Mouse (Mus musculus) spleen, adult 18-20 months (tissue): ENCODE measurements around the gene Rnf220.

Source experiments
- DNase-seq, 2 experiments: peaks; one replicate each; pipeline ENCODE4 v3.0.0; 2022; ENCODE audit warnings: mixed read lengths in 2 of 2

Rnf220 gene

DNA sequence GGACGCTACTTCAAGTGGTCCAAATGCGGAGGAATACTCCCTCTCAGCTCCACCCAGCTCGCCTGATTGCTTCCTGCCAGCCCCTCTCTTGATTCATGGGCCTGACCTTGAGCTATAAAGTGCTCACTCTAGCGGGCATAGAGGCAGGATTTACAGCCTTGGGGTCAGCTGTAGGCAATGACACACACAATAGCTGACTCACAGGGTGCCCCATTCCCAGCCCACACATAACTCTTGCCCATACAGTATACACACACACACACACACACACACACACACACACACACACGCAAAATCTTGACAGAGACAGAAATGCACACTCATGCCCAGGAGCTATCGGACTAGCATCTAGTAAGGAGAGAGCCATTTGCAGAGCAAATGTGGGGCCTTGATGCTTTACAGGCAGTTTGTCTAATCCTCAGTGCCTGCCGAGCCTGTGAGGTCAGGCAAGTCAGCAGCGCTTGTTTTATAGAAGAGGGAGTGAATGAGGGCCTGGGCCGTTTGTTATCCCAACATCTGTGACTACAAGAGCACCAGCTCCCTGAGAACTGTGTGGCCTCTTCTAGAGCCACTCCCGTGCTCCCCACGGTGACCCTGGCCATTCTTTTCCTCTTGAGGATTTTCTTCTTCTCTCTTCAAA lies 165.9 kb downstream of the Rnf220 start:
- no peak for DNase-seq

GRCm38 (mm10) chr4:117330132-117330531 lies 166.7 kb downstream of the Rnf220 start:
- no peak for DNase-seq

DNA sequence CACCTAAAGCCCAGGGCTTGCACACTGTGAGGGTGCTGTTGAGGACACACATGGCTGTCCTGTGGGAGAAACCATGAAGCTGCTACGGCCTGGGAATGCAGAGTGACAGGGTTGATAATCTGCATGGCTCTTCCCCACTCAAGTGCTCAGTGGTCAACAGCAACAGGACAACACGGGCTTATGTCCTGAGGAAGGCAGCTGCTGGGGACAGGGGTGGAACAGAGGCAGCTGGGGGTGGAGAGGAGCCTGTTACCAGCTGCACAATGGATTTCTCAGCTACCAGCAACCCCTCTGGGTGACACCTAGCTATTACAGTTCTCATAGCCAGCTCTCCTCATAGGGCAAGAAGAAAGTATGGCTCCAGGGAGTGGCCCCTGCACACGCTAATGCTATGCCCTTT lies 169.9 kb downstream of the Rnf220 start:
- no peak for DNase-seq

GRCm38 (mm10) chr4:117325076-117325475 lies 171.8 kb downstream of the Rnf220 start:
- DNase-seq: no peak

DNA sequence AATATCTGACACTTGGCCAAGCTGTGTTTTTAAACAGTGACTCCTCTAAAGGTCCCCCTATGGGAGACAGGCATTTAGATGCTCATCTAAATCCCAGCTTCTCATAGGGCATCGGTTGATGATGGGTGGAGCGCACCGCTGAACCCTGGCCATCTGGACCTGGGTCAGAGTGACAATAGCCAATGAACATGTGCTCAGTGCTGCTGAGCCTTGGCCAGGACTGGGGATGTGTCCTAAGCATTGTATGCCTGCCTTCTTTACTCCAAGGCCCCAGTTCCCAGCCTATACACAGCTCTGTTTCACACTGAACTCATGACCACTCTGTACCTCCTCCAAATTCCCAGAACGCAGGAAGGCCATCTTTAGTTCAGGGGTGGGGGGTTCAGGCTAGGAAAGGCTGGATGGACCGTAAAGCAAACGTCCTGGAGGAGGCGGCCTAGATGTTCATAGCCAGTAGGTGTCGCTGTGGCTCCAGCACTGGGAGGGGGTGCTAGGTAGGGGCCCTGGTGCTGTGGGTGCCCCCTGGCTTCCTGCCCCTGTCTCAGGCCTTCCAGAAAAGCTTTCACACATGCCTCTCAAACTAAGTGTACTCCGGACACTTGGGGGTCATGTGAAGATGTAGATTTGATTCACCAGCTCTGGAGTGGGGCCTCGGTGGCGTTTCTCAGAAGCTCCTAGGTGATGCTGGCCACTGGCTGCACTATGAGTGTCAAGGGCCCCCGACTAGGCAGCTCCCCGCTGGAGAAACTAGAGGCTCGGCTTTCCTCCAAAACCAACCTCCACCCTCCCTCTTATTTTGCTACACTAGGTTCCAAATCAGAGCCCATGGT lies 173.1 kb downstream of the Rnf220 start:
- DNase-seq: peak in 1 of 2 experiments; percentile 38

DNA sequence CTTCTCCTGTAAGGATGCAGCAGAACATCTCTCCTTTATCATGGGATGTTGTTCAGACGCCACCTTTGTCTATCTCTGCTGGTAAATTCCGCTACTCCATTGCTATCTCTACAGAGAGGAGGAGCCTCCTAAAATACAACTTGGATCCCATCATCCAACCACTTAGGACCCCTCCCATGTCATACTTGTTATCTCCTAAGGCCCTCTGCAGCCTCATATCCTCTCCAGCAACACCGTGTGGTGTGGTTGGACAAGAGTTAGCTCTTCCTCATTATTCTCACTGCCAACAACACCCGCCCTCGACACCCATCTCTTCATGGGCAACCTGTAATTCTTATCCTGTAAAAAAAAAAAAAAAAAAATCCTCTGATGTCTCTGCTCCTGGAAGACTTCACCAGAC lies 175.8 kb downstream of the Rnf220 start:
- no peak for DNase-seq

- DNase-seq: no peak
Measured at GRCm38 (mm10) chr4:117318508-117318907, 178.3 kb downstream of the Rnf220 start.

GRCm38 (mm10) chr4:117317701-117318190 lies 179.1 kb downstream of the Rnf220 start:
- no peak for DNase-seq

- no peak for DNase-seq
Measured at GRCm38 (mm10) chr4:117316800-117317199, 180.1 kb downstream of the Rnf220 start.

DNA sequence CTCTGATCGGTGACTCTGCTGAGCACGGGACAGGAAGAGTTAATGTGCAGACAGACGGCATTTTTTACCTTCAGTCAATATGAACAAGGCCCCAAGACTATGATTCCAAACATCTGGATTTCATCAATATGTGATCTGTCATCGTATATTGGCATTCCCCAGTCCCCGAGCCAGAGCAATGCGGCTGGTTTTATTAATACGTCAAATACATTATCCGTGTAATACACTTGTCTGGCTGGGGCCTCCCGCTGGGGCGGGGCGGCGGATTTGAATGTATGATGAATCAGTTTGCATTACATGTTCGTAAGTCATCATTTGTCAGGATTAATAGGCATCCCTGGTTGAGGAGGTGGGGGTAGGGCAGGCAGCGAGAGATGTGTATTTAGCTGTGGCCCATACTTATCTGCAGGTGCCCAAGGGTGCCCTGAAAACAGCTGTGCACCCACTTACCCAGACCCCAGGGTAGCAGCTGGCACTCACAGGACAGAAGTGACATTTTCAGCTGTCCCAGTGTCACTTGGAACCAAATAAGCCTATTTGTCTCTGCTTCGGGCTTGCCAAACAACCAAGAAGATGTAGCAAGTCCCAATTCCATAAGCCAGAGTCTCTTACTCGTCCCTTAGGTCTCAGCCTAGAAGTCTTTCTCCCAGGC lies 181.9 kb downstream of the Rnf220 start:
- DNase-seq: no peak

DNA sequence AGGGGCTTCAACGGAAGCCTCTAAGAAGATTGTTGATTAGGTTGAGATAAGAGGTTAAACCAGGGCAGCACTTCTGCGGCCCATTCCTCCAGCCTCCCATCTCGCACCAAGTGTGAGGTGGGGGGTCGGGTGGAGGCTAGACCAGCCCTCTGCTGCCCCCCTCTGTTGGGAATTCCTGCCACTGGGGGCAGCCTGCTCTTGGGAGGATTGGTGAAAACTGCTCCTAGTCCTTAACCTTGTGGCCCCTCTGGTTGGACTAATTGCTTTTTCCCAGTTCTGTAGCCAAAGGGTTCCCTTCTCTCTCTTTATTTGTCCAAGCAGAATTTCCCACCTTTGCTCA lies 183.8 kb downstream of the Rnf220 start:
- DNase-seq: peak in 1 of 2 experiments; percentile 6

GRCm38 (mm10) chr4:117312416-117313084 lies 184.3 kb downstream of the Rnf220 start:
- DNase-seq: no peak

- DNase-seq: no peak
Measured at GRCm38 (mm10) chr4:117311891-117312290, 185.0 kb downstream of the Rnf220 start.

DNA sequence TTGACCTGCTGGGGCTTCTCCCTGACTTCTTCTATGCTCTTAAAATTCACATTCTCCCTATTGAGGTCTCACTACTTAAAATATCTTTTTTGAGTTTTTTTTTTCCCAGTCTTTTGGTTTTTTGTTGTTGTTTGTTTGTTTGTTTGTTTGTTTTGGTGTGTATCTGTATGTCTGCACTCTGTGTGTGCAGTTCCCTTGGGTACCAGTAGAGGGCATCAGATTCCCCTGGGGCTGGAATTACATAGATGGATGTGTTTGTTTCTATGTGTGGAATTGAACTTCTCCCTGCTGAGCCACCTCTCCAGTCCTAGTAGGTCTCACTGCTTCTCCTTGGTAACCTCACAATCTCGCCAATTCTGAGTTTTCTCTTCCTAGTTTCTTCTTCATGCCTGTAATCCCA lies 187.4 kb downstream of the Rnf220 start:
- no peak for DNase-seq

GRCm38 (mm10) chr4:117307270-117307669 lies 189.6 kb downstream of the Rnf220 start:
- no peak for DNase-seq

- DNase-seq: no peak
Measured at GRCm38 (mm10) chr4:117305461-117305860, 191.4 kb downstream of the Rnf220 start.

DNA sequence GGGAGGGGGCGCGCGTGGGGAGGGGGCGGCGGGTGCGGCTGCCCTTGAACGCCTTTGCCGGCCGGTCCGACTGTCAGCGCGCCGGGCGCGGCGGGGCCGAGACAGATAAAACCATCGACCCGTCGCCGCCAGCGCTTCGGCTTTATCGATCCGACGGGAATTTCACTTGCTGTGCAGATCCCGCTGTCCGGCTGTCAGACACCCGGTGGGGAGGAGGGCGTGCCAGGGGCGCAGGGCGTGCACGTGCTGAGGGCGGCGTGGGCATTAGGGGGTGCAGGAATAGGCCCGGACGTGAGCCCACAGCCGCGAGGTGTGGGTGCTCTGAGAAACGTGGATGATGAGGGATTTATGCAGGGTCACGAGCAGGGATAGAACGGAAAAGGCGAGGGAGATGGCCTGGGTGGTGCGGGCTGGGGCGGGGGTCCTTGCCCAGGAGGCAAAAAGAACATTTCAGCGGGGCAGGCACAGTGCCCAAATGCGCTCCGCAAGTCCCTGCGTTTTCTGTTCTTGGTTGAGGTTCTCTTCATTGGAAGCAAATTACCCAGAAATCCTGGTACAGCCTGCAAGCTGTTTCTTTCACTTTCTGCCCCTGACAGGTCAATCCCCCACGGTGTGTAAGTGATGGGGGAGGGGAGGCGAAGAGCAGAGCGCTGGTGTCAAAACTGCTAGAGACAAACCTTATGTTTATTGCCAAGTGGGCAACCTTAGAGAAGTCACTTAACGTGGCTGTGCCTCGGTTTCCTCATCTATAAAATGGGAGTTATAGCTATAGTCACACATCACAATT lies 192.4 kb downstream of the Rnf220 start:
- DNase-seq: no peak

GRCm38 (mm10) chr4:117303581-117304238 lies 193.1 kb downstream of the Rnf220 start:
- DNase-seq: no peak

DNA sequence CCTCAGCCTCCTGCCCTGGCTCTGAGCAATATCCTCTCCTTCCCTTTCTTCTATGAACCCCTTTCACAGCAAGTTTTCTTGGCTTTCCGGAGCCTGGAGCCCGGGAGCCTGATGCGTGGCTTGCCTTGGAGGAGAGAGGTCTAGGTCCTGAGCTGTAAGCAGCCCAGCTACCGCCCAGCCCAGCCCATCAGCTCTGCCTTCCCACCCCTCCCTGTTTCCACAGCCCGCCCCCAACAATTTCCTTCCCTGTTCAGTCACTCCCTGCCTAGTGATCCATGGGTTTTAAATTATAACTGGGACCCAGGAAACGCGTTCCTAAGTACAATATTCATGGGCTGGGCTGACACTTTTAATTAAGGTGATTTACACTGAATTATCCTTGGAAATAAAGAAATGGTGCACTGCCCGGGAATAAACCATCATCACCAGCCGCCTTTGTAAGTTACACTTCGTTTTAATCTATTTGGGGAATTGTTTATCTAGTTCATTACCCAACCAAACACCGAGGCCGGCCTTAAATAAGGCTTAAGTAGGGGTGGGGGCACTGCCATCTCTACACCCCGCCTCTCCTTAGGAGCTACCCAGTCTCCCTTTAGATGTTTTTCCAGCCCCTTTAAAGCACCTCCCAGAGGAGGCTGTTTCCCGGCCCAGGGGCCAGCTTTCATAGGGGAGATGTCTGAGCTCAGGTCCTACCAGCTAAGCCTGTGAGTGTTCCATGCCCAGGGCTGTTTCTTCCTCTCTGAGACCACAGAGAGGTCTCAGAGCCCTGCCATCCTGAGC lies 194.6 kb downstream of the Rnf220 start:
- DNase-seq: no peak

GRCm38 (mm10) chr4:117299921-117300320 lies 196.9 kb downstream of the Rnf220 start:
- DNase-seq: no peak

DNA sequence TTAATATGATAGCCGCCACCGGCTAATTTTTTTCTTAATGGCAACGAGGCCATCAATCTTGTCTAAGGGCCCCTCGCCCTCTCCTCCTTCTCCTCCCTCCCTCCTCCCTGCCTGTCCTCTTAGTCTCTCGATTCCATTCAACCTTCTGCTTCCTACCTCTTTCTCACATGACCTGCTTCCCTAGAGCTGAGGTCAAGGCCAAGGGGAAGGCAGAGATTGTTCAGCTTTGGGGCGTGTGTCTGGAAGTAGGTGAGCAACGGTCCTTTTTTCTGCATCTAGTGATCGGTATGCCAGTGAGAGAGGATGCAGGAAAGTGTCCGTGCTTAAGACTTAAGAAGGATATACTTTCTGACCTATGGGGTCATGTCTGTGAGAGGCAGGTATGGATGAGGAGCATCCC lies 199.0 kb downstream of the Rnf220 start:
- DNase-seq: no peak
